Mouse (Mus musculus) midbrain, embryonic 16.5 days (tissue): ENCODE measurements around the gene Napa. TPM values are rescaled to one million over a fixed set of nuclear protein-coding genes. Genes with fewer than 3 reads are reported as not detected.

Experiments used
- ATAC-seq: fragments of 200-750 bp; cut with Nextera tagmentation; 2 replicates; pipeline ENCODE4 v1.8.0; 2017; ENCODE audit warnings: moderate TSS enrichment
- H3K27ac ChIP-seq: fragments of 300-500 bp; sonication (generic); 2 replicates; pipeline ENCODE4 v1.5.1; 2014; ENCODE audit warnings: mild to moderate bottlenecking, low read length, mixed read lengths
- H3K27me3 ChIP-seq: fragments of 300-500 bp; sonication (generic); 2 replicates; pipeline ENCODE4 v1.6.1; 2014; ENCODE audit warnings: low read depth, low read length, mixed read lengths; ENCODE audit not compliant: control insufficient read depth, insufficient read depth
- H3K36me3 ChIP-seq: fragments of 300-500 bp; sonication (generic); 2 replicates; pipeline ENCODE4 v1.6.1; 2014; ENCODE audit warnings: mild to moderate bottlenecking, low read length, moderate library complexity, mixed read lengths; ENCODE audit not compliant: control insufficient read depth, insufficient read depth
- H3K4me1 ChIP-seq: fragments of 300-500 bp; sonication (generic); 2 replicates; pipeline ENCODE4 v1.6.1; 2014; ENCODE audit warnings: mild to moderate bottlenecking, low read length, mixed read lengths; ENCODE audit not compliant: control insufficient read depth, insufficient read depth
- H3K4me2 ChIP-seq: fragments of 300-500 bp; sonication (generic); 2 replicates; pipeline ENCODE4 v1.6.1; 2014; ENCODE audit warnings: mild to moderate bottlenecking, low read length, mixed read lengths
- H3K4me3 ChIP-seq: fragments of 300-500 bp; sonication (generic); 2 replicates; pipeline ENCODE4 v1.5.1; 2014; ENCODE audit warnings: low read depth, mild to moderate bottlenecking, low read length, moderate library complexity, mixed read lengths
- H3K9ac ChIP-seq: fragments of 300-500 bp; sonication (generic); 2 replicates; pipeline ENCODE4 v1.6.1; 2014; ENCODE audit warnings: low read depth, low read length, mixed read lengths
- H3K9me3 ChIP-seq: fragments of 300-500 bp; sonication (generic); replicated peaks from 2 replicates; pipeline ENCODE4 v1.6.1; 2014; ENCODE audit warnings: mild to moderate bottlenecking, low read length, mixed read lengths; ENCODE audit not compliant: control insufficient read depth, poor library complexity, severe bottlenecking
- WGBS: fragments of 180-500 bp; shearing (Covaris S2); extraction: QIAGEN DNeasy Blood & Tissue Kit; methylation state at CpG from one replicate; pipeline ENCODE4 v1.1.7; 2014; 5-methylcytosine and 5-hydroxymethylcytosine counted together
- polyA plus RNA-seq: library from polyadenylated mRNA; unstranded; fragments of >200 nt; fragmentation: Nextera tagmentation; extraction: Ambion mirVana; gene quantifications from 2 replicates; pipeline ENCODE4 v1.2.1, GENCODE M21; 2015

Napa gene
- polyA plus RNA-seq, 1 experiment from 2014 or later: 245 TPM

- no peak for ATAC-seq
- Histone ChIP-seq H3K9me3 (no peaks in the 10 kb centered on the region), H3K27me3 (0 out of 2 replicates have a peak, but pooled peaks cover 3% of the 10 kb centered on the region), H3K9ac (no peak overlapping the region), H3K4me3 (no peak overlapping the region), H3K4me2 (no peak overlapping the region), H3K27ac (no peak overlapping the region), H3K36me3 (no peaks in the 10 kb centered on the region), H3K4me1 (peaks cover 4% of the 10 kb centered on the region; the same call in 1 of the 2 replicates)
- WGBS: 87% methylated on average over 6 of the region's 6 CpGs
Measured at GRCm38 (mm10) chr7:16055665-16056064, 42.6 kb upstream of the Napa start.

- Histone ChIP-seq H3K9me3 (no peaks in the 10 kb centered on the region), H3K27ac (no peak overlapping the region), H3K4me2 (no peak overlapping the region), H3K4me1 (peaks cover 4% of the 10 kb centered on the region; the same call in 1 of the 2 replicates), H3K36me3 (no peaks in the 10 kb centered on the region), H3K9ac (no peak overlapping the region), H3K4me3 (no peak overlapping the region), H3K27me3 (peaks cover 9% of the 10 kb centered on the region; the same call in 1 of the 2 replicates)
- 25% methylated on average over 5 of the region's 5 CpGs for WGBS
- ATAC-seq: no peak
Measured at GRCm38 (mm10) chr7:16056459-16057135, 41.7 kb upstream of the Napa start.

- WGBS: 75% methylated on average over 2 of the region's 2 CpGs
- Histone ChIP-seq H3K27me3 (peaks cover 14% of the 10 kb centered on the region; the same call in 1 of the 2 replicates), H3K4me3 (no peak overlapping the region), H3K4me1 (peaks cover 1% of the 10 kb centered on the region; the same call in 1 of the 2 replicates), H3K4me2 (no peak overlapping the region), H3K36me3 (no peaks in the 10 kb centered on the region), H3K9me3 (no peaks in the 10 kb centered on the region), H3K27ac (no peak overlapping the region), H3K9ac (no peak overlapping the region)
- ATAC-seq: no peak
Measured at GRCm38 (mm10) chr7:16057136-16057534, 41.1 kb upstream of the Napa start.

- H3K27ac ChIP-seq: no peak within 1 kb of the TSS
- H3K4me3 ChIP-seq: peak within 1 kb of the TSS; percentile 24; the same call in 1 of the 2 replicates
- 47% methylated on average over 54 of the region's 80 CpGs for WGBS
- peak; percentile 66; the same call in 1 of the 2 replicates for ATAC-seq
- no peaks in the 10 kb centered on the region for H3K4me1 ChIP-seq
- no peak within 1 kb of the TSS for H3K9ac ChIP-seq
- no peaks in the 10 kb centered on the region for H3K9me3 ChIP-seq
- H3K4me2 ChIP-seq: peak within 1 kb of the TSS; percentile 39
- H3K36me3 ChIP-seq: no peaks in the 10 kb centered on the region
- H3K27me3 ChIP-seq: peaks cover 15% of the 10 kb centered on the region
Measured at GRCm38 (mm10) chr7:16061219-16062098, 36.8 kb upstream of the Napa start, which contains the start of gene Zfp541. TSS of gene Zfp541 (plus strand) at chr7:16061814.

- H3K4me3 ChIP-seq: no peak overlapping the region
- 77% methylated on average over 15 of the region's 15 CpGs for WGBS
- peak; percentile 45; the same call in 1 of the 2 replicates for ATAC-seq
- H3K4me2 ChIP-seq: peak overlapping the region; percentile 39; the same call in 1 of the 2 replicates
- no peaks in the 10 kb centered on the region for H3K4me1 ChIP-seq
- no peak overlapping the region for H3K27ac ChIP-seq
- no peaks in the 10 kb centered on the region for H3K9me3 ChIP-seq
- H3K27me3 ChIP-seq: peaks cover 15% of the 10 kb centered on the region
- no peaks in the 10 kb centered on the region for H3K36me3 ChIP-seq
- H3K9ac ChIP-seq: no peak overlapping the region
Measured at GRCm38 (mm10) chr7:16062099-16062420, 36.2 kb upstream of the Napa start.

- WGBS: 35% methylated on average over 4 of the region's 4 CpGs
- H3K36me3 ChIP-seq: no peaks in the 10 kb centered on the region
- H3K4me3 ChIP-seq: no peak overlapping the region
- H3K27me3 ChIP-seq: peaks cover 12% of the 10 kb centered on the region
- no peak overlapping the region for H3K9ac ChIP-seq
- H3K9me3 ChIP-seq: no peaks in the 10 kb centered on the region
- H3K4me1 ChIP-seq: no peaks in the 10 kb centered on the region
- no peak for ATAC-seq
- no peak overlapping the region for H3K27ac ChIP-seq
- H3K4me2 ChIP-seq: no peak overlapping the region
Measured at GRCm38 (mm10) chr7:16063490-16063889, 34.8 kb upstream of the Napa start.

- no peak overlapping the region for H3K4me3 ChIP-seq
- ATAC-seq: no peak
- no peaks in the 10 kb centered on the region for H3K9me3 ChIP-seq
- H3K9ac ChIP-seq: no peak overlapping the region
- H3K4me2 ChIP-seq: no peak overlapping the region
- no peaks in the 10 kb centered on the region for H3K36me3 ChIP-seq
- H3K27me3 ChIP-seq: no peaks in the 10 kb centered on the region; the same call in 1 of the 2 replicates
- no peak overlapping the region for H3K27ac ChIP-seq
- H3K4me1 ChIP-seq: no peaks in the 10 kb centered on the region
Measured at GRCm38 (mm10) chr7:16070846-16071245, 27.4 kb upstream of the Napa start.

GRCm38 (mm10) chr7:16071906-16072305, 26.4 kb upstream of the Napa start:
- H3K9me3 ChIP-seq: no peaks in the 10 kb centered on the region
- no peaks in the 10 kb centered on the region for H3K36me3 ChIP-seq
- H3K4me2 ChIP-seq: no peak overlapping the region
- H3K4me3 ChIP-seq: no peak overlapping the region
- no peak overlapping the region for H3K9ac ChIP-seq
- no peak for ATAC-seq
- H3K27me3 ChIP-seq: no peaks in the 10 kb centered on the region; the same call in 1 of the 2 replicates
- no peaks in the 10 kb centered on the region for H3K4me1 ChIP-seq
- WGBS: 88% methylated on average over 6 of the region's 6 CpGs
- H3K27ac ChIP-seq: no peak overlapping the region

- Histone ChIP-seq H3K4me3 (no peak overlapping the region), H3K27ac (no peak overlapping the region), H3K4me2 (no peak overlapping the region), H3K4me1 (no peaks in the 10 kb centered on the region), H3K9ac (no peak overlapping the region), H3K9me3 (no peaks in the 10 kb centered on the region), H3K27me3 (no peaks in the 10 kb centered on the region; the same call in 1 of the 2 replicates), H3K36me3 (no peaks in the 10 kb centered on the region)
- no peak for ATAC-seq
- 54% methylated on average over 1 of the region's 1 CpGs for WGBS
Measured at GRCm38 (mm10) chr7:16079947-16080346, 18.3 kb upstream of the Napa start.
